Mouse (Mus musculus) stomach, embryonic 14.5 days (tissue): ENCODE measurements around the gene Krtap1-5. TPM values are rescaled to one million over a fixed set of nuclear protein-coding genes. Genes with fewer than 3 reads are reported as not detected.

ENCODE experiments used
- ATAC-seq: fragments of 200-750 bp; cut with Nextera tagmentation; 2 replicates; pipeline ENCODE4 v1.8.0; 2017; ENCODE audit warnings: low read depth, moderate TSS enrichment; ENCODE audit not compliant: insufficient number of reproducible peaks, insufficient read depth, low FRiP score
- H3K27ac ChIP-seq: fragments of 300-500 bp; sonication (generic); 2 replicates; pipeline ENCODE4 v1.5.1; 2014; ENCODE audit warnings: mild to moderate bottlenecking, low read length, moderate library complexity, mixed read lengths
- H3K27me3 ChIP-seq: fragments of 300-500 bp; sonication (generic); 2 replicates; pipeline ENCODE4 v1.6.1; 2014; ENCODE audit warnings: low read length, control low read depth, mixed read lengths; ENCODE audit not compliant: control insufficient read depth, insufficient read depth
- H3K36me3 ChIP-seq: fragments of 300-500 bp; sonication (generic); 2 replicates; pipeline ENCODE4 v1.6.1; 2014; ENCODE audit warnings: mild to moderate bottlenecking, control low read depth, low read length, moderate library complexity, mixed read lengths; ENCODE audit not compliant: control insufficient read depth, insufficient read depth
- H3K4me1 ChIP-seq: fragments of 300-500 bp; sonication (generic); 2 replicates; pipeline ENCODE4 v1.6.1; 2014; ENCODE audit warnings: low read length, control low read depth, mixed read lengths; ENCODE audit not compliant: control insufficient read depth, insufficient read depth
- H3K4me2 ChIP-seq: fragments of 300-500 bp; sonication (generic); replicated peaks from 2 replicates; pipeline ENCODE4 v1.6.1; 2014; ENCODE audit warnings: low read depth, low read length, control low read depth
- H3K4me3 ChIP-seq: fragments of 300-500 bp; sonication (generic); 2 replicates; pipeline ENCODE4 v1.5.1; 2014; ENCODE audit warnings: low read depth, low read length, control low read depth
- H3K9ac ChIP-seq: fragments of 300-500 bp; sonication (generic); replicated peaks from 2 replicates; pipeline ENCODE4 v1.6.1; 2014; ENCODE audit warnings: low read depth, mild to moderate bottlenecking, control low read depth, low read length, moderate library complexity, mixed read lengths
- H3K9me3 ChIP-seq: fragments of 300-500 bp; sonication (generic); 2 replicates; pipeline ENCODE4 v1.6.1; 2016; ENCODE audit warnings: low read depth, low read length, control low read depth; ENCODE audit not compliant: control insufficient read depth
- WGBS: fragments of 180-500 bp; shearing (Covaris S2); extraction: QIAGEN DNeasy Blood & Tissue Kit; methylation state at CpG from one replicate; pipeline ENCODE4 v1.1.7; 2014; 5-methylcytosine and 5-hydroxymethylcytosine counted together
- polyA plus RNA-seq: library from polyadenylated mRNA; unstranded; fragments of >200 nt; fragmentation: Nextera tagmentation; extraction: Ambion mirVana; gene quantifications from 2 replicates; pipeline ENCODE4 v1.2.1, GENCODE M21; 2014

The Krtap1-5 gene
- polyA plus RNA-seq, 1 experiment from 2014 or later: not detected

- Histone ChIP-seq H3K36me3 (no peaks in the 10 kb centered on the region), H3K4me1 (no peaks in the 10 kb centered on the region), H3K4me2 (no peak overlapping the region), H3K9me3 (no peaks in the 10 kb centered on the region), H3K9ac (no peak overlapping the region), H3K27ac (no peak overlapping the region), H3K4me3 (no peak overlapping the region), H3K27me3 (no peaks in the 10 kb centered on the region)
- no peak for ATAC-seq
- 61% methylated on average over 3 of the region's 3 CpGs for WGBS
Observed at GRCm38 (mm10) chr11:99557976-99558745, 22.7 kb downstream of the Krtap1-5 start.

- no peak within 1 kb of the TSS for H3K4me3 ChIP-seq
- no peaks in the 10 kb centered on the region for H3K4me1 ChIP-seq
- H3K27me3 ChIP-seq: no peaks in the 10 kb centered on the region
- no peak for ATAC-seq
- no peaks in the 10 kb centered on the region for H3K9me3 ChIP-seq
- no peaks in the 10 kb centered on the region for H3K36me3 ChIP-seq
- 73% methylated on average over 2 of the region's 2 CpGs for WGBS
- H3K9ac ChIP-seq: no peak within 1 kb of the TSS
- H3K27ac ChIP-seq: no peak within 1 kb of the TSS
- H3K4me2 ChIP-seq: no peak within 1 kb of the TSS
Observed at GRCm38 (mm10) chr11:99556753-99557152, 24.1 kb downstream of the Krtap1-5 start, which contains the start of gene Krtap3-2. Krtap3-2 (minus strand) TSS chr11:99556853.

GRCm38 (mm10) chr11:99556195-99556594 is 24.6 kb downstream of the Krtap1-5 start:
- 85% methylated on average over 2 of the region's 2 CpGs for WGBS
- Histone ChIP-seq H3K27me3 (no peaks in the 10 kb centered on the region), H3K36me3 (no peaks in the 10 kb centered on the region), H3K4me1 (no peaks in the 10 kb centered on the region), H3K4me3 (no peak overlapping the region), H3K9ac (no peak overlapping the region), H3K9me3 (no peaks in the 10 kb centered on the region), H3K27ac (no peak overlapping the region), H3K4me2 (no peak overlapping the region)
- no peak for ATAC-seq

GRCm38 (mm10) chr11:99550765-99551164 is 30.1 kb downstream of the Krtap1-5 start, which contains the start of gene Krtap3-3:
Krtap3-3 (minus strand) TSS chr11:99550865.
- Histone ChIP-seq H3K27me3 (no peaks in the 10 kb centered on the region), H3K4me2 (no peak within 1 kb of the TSS), H3K27ac (no peak within 1 kb of the TSS), H3K9ac (no peak within 1 kb of the TSS), H3K36me3 (no peaks in the 10 kb centered on the region), H3K4me1 (no peaks in the 10 kb centered on the region), H3K4me3 (no peak within 1 kb of the TSS), H3K9me3 (no peaks in the 10 kb centered on the region)
- ATAC-seq: no peak
- 70% methylated on average over 4 of the region's 4 CpGs for WGBS

GRCm38 (mm10) chr11:99547892-99548291 is 32.9 kb downstream of the Krtap1-5 start:
- H3K9me3 ChIP-seq: no peaks in the 10 kb centered on the region
- H3K36me3 ChIP-seq: no peaks in the 10 kb centered on the region
- H3K4me1 ChIP-seq: no peaks in the 10 kb centered on the region
- H3K27ac ChIP-seq: no peak overlapping the region
- no peak overlapping the region for H3K4me2 ChIP-seq
- H3K9ac ChIP-seq: no peak overlapping the region
- no peak for ATAC-seq
- H3K27me3 ChIP-seq: no peaks in the 10 kb centered on the region
- no peak overlapping the region for H3K4me3 ChIP-seq

- WGBS: 65% methylated on average over 9 of the region's 9 CpGs
- H3K27ac ChIP-seq: no peak overlapping the region
Observed at GRCm38 (mm10) chr11:99539721-99540120, 41.1 kb downstream of the Krtap1-5 start.

More at GRCm38 (mm10) chr11:99539721-99540120, 41.1 kb downstream of the Krtap1-5 start:
- H3K27me3 ChIP-seq: no peaks in the 10 kb centered on the region
- no peaks in the 10 kb centered on the region for H3K9me3 ChIP-seq
- H3K4me3 ChIP-seq: no peak overlapping the region
- H3K36me3 ChIP-seq: no peaks in the 10 kb centered on the region
- H3K4me2 ChIP-seq: no peak overlapping the region
- no peak for ATAC-seq
- no peaks in the 10 kb centered on the region for H3K4me1 ChIP-seq
- H3K9ac ChIP-seq: no peak overlapping the region

Other genes starting within 250 kb of the Krtap1-5 start
- not detected in 2 replicates for gene Krt26, start 243.1 kb downstream of the Krtap1-5 start, polyA plus RNA-seq
- gene Krt27, start 229.9 kb downstream of the Krtap1-5 start, polyA plus RNA-seq: not detected in 2 replicates
- gene Krt28, start 206.1 kb downstream of the Krtap1-5 start, polyA plus RNA-seq: 0.21 TPM in 1 of 2 replicates, not detected in the other
- gene Krt10, start 191.7 kb downstream of the Krtap1-5 start, polyA plus RNA-seq: 31.7 and 37.0 TPM in 2 replicates
- gene Krt12, start 158.8 kb downstream of the Krtap1-5 start, polyA plus RNA-seq: not detected in 2 replicates
- 3.0 and 3.9 TPM in 2 replicates for gene Krt20, start 142.9 kb downstream of the Krtap1-5 start, polyA plus RNA-seq
- gene Krt23, start 87.9 kb downstream of the Krtap1-5 start, polyA plus RNA-seq: 18.3 and 21.4 TPM in 2 replicates
- not detected in 2 replicates for gene Krt39, start 59.7 kb downstream of the Krtap1-5 start, polyA plus RNA-seq
- not detected in 2 replicates for gene Krt40, start 37.9 kb downstream of the Krtap1-5 start, polyA plus RNA-seq
- gene Krtap3-3, start 30.2 kb downstream of the Krtap1-5 start, polyA plus RNA-seq: not detected in 2 replicates
- gene Krtap3-2, start 24.2 kb downstream of the Krtap1-5 start, polyA plus RNA-seq: not detected in 2 replicates
- gene Gm11939, start 21.6 kb downstream of the Krtap1-5 start, polyA plus RNA-seq: not detected in 2 replicates
- not detected in 2 replicates for gene Krtap3-1, start 14.4 kb downstream of the Krtap1-5 start, polyA plus RNA-seq
- not detected in 2 replicates for gene Krtap1-4, start 2.6 kb upstream of the Krtap1-5 start, polyA plus RNA-seq
- gene Krtap1-3, start 10.3 kb upstream of the Krtap1-5 start, polyA plus RNA-seq: not detected in 2 replicates
- gene Krtap9-3, start 17.1 kb upstream of the Krtap1-5 start, polyA plus RNA-seq: not detected in 2 replicates
- not detected in 2 replicates for gene Gm11938, start 22.3 kb upstream of the Krtap1-5 start, polyA plus RNA-seq
- gene Gm11937, start 29.2 kb upstream of the Krtap1-5 start, polyA plus RNA-seq: not detected in 2 replicates
- not detected in 2 replicates for gene Krtap2-4, start 33.8 kb upstream of the Krtap1-5 start, polyA plus RNA-seq
- gene Gm11562, start 39.4 kb upstream of the Krtap1-5 start, polyA plus RNA-seq: not detected in 2 replicates
- not detected in 2 replicates for gene Krtap4-1, start 47.2 kb upstream of the Krtap1-5 start, polyA plus RNA-seq
- not detected in 2 replicates for gene Krtap4-2, start 54.1 kb upstream of the Krtap1-5 start, polyA plus RNA-seq
- not detected in 2 replicates for gene Krtap4-7, start 63.1 kb upstream of the Krtap1-5 start, polyA plus RNA-seq
- gene Gm11555, start 69.2 kb upstream of the Krtap1-5 start, polyA plus RNA-seq: not detected in 2 replicates
- not detected in 2 replicates for gene Gm11563, start 77.9 kb upstream of the Krtap1-5 start, polyA plus RNA-seq
- not detected in 2 replicates for gene Krtap4-6, start 84.9 kb upstream of the Krtap1-5 start, polyA plus RNA-seq
- not detected in 2 replicates for gene Gm14190, start 109.7 kb upstream of the Krtap1-5 start, polyA plus RNA-seq
- gene Gm14180, start 153.3 kb upstream of the Krtap1-5 start, polyA plus RNA-seq: not detected in 2 replicates
- not detected in 2 replicates for gene Gm11595, start 191.9 kb upstream of the Krtap1-5 start, polyA plus RNA-seq
- not detected in 2 replicates for gene Krtap4-8, start 199.7 kb upstream of the Krtap1-5 start, polyA plus RNA-seq
- not detected in 2 replicates for gene Krtap4-9, start 204.2 kb upstream of the Krtap1-5 start, polyA plus RNA-seq
- not detected in 2 replicates for gene Gm11596, start 212.5 kb upstream of the Krtap1-5 start, polyA plus RNA-seq
- not detected in 2 replicates for gene Gm11569, start 217.9 kb upstream of the Krtap1-5 start, polyA plus RNA-seq
- not detected in 2 replicates for gene Gm11554, start 223.4 kb upstream of the Krtap1-5 start, polyA plus RNA-seq
- gene Krtap4-13, start 228.9 kb upstream of the Krtap1-5 start, polyA plus RNA-seq: not detected in 2 replicates
- gene Gm11564, start 234.7 kb upstream of the Krtap1-5 start, polyA plus RNA-seq: not detected in 2 replicates